Mouse (Mus musculus) gastrocnemius, postnatal 4 days (tissue): Measurements from ENCODE around the gene Galr2. TPM values are rescaled to one million over a fixed set of nuclear protein-coding genes. Genes with fewer than 3 reads are reported as not detected.
A peak's percentile ranks its signal among the peaks of the same experiment; 100 is the strongest.
"Not testable (repeated sequence)": the region's sequence is repeated elsewhere in the genome, so short reads cannot be mapped to it uniquely, and the experiment has no call there.

Experiments
- DNase-seq, 2 experiments: peaks; one replicate each; pipeline ENCODE4 v3.0.0; 2021 to 2022; ENCODE audit warnings: low spot score in 2 of 2, mixed read lengths in 2 of 2
- total RNA-seq, 2 experiments: library from RNA; stranded (reverse); gene quantifications; 2 replicates each; pipeline ENCODE4 v1.2.3; 2021

Gene Galr2
- total RNA-seq, 2 experiments from 2014 or later: 0.37 to 0.75 TPM

- no peak for DNase-seq
Measured at GRCm38 (mm10) chr11:116268313-116268712, 12.4 kb upstream of the Galr2 start.

- DNase-seq: no peak
Measured at GRCm38 (mm10) chr11:116269560-116269959, 11.2 kb upstream of the Galr2 start.

- DNase-seq: no peak
Measured at GRCm38 (mm10) chr11:116272589-116273468, 7.9 kb upstream of the Galr2 start.

GRCm38 (mm10) chr11:116273469-116274044, 7.2 kb upstream of the Galr2 start:
- no peak for DNase-seq

- peak; percentile 80 to 93 for DNase-seq
Measured at GRCm38 (mm10) chr11:116274045-116274666, 6.6 kb upstream of the Galr2 start, which contains the start of gene Srp68. TSS of gene Srp68 (minus strand) at chr11:116274217.

- DNase-seq: not testable (repeated sequence)
Measured at GRCm38 (mm10) chr11:116277184-116277583, 3.6 kb upstream of the Galr2 start.

GRCm38 (mm10) chr11:116281671-116282070, 932 bp downstream of the Galr2 start:
- no peak for DNase-seq

GRCm38 (mm10) chr11:116282089-116282488, 1.4 kb downstream of the Galr2 start:
- no peak for DNase-seq

- DNase-seq: no peak
Measured at GRCm38 (mm10) chr11:116282912-116283521, 2.3 kb downstream of the Galr2 start.

GRCm38 (mm10) chr11:116283982-116284381, 3.2 kb downstream of the Galr2 start:
- DNase-seq: no peak

- peak in 1 of 2 experiments; percentile 61 for DNase-seq
Measured at GRCm38 (mm10) chr11:116285770-116286191, 5.0 kb downstream of the Galr2 start.

GRCm38 (mm10) chr11:116287351-116287750, 6.6 kb downstream of the Galr2 start:
- no peak for DNase-seq

- DNase-seq: no peak
Measured at GRCm38 (mm10) chr11:116290556-116290955, 9.8 kb downstream of the Galr2 start.

- no peak for DNase-seq
Measured at GRCm38 (mm10) chr11:116292401-116292800, 11.7 kb downstream of the Galr2 start.

GRCm38 (mm10) chr11:116293538-116294137, 12.9 kb downstream of the Galr2 start:
- DNase-seq: no peak

- DNase-seq: peak in 1 of 2 experiments; percentile 62
Measured at GRCm38 (mm10) chr11:116294319-116294718, 13.6 kb downstream of the Galr2 start.

- peak in 1 of 2 experiments; percentile 34 for DNase-seq
Measured at GRCm38 (mm10) chr11:116296191-116296734, 15.5 kb downstream of the Galr2 start.

- DNase-seq: no peak
Measured at GRCm38 (mm10) chr11:116297017-116297416, 16.3 kb downstream of the Galr2 start.

- no peak for DNase-seq
Measured at GRCm38 (mm10) chr11:116298221-116298620, 17.5 kb downstream of the Galr2 start.

GRCm38 (mm10) chr11:116298621-116299020, 17.9 kb downstream of the Galr2 start:
- no peak for DNase-seq

GRCm38 (mm10) chr11:116305423-116305822, 24.7 kb downstream of the Galr2 start:
- no peak for DNase-seq
